Mouse (Mus musculus): ENCODE measurements around the gene Hist1h4d. TPM values are rescaled to one million over a fixed set of nuclear protein-coding genes. Genes with fewer than 3 reads are reported as not detected.
A peak's percentile ranks its signal among the peaks of the same experiment; 100 is the strongest.
"Not testable (repeated sequence)": the region's sequence is repeated elsewhere in the genome, so short reads cannot be mapped to it uniquely, and the experiment has no call there.

Hist1h4d gene
- total RNA-seq, 2 experiments from 2014 or later = 159 to 164 TPM

DNA sequence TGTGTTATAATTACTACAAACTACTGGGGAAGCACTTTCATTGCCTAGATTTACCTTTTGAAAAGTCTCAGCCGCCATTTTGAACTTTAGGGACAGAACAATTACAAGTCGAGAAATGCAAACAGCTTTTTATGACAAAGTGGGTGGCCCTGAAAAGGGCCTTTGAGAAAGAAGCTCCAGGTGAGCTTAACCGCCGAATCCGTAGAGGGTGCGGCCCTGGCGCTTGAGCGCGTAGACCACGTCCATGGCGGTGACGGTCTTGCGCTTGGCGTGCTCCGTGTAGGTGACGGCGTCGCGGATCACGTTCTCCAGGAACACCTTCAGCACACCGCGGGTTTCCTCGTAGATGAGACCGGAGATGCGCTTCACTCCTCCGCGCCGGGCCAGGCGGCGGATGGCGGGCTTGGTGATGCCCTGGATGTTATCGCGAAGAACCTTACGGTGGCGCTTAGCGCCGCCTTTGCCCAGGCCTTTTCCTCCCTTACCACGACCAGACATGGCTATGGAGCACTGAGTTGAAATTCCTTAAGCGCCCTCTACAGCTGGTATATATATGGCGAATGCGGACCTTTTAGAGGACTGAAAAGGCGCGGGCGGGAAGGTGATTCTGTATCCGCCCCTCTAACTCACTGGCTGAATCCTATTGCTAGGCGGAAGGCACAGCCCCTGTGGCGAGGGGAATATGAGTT is 30.1 kb upstream of the Hist1h4d start, which contains the start of gene Hist1h4f:
Gene Hist1h4f, minus strand, starts transcription at position 503 of the 689 bp plus-strand sequence.
- DNase-seq = peak; percentile 84 to 86

DNA sequence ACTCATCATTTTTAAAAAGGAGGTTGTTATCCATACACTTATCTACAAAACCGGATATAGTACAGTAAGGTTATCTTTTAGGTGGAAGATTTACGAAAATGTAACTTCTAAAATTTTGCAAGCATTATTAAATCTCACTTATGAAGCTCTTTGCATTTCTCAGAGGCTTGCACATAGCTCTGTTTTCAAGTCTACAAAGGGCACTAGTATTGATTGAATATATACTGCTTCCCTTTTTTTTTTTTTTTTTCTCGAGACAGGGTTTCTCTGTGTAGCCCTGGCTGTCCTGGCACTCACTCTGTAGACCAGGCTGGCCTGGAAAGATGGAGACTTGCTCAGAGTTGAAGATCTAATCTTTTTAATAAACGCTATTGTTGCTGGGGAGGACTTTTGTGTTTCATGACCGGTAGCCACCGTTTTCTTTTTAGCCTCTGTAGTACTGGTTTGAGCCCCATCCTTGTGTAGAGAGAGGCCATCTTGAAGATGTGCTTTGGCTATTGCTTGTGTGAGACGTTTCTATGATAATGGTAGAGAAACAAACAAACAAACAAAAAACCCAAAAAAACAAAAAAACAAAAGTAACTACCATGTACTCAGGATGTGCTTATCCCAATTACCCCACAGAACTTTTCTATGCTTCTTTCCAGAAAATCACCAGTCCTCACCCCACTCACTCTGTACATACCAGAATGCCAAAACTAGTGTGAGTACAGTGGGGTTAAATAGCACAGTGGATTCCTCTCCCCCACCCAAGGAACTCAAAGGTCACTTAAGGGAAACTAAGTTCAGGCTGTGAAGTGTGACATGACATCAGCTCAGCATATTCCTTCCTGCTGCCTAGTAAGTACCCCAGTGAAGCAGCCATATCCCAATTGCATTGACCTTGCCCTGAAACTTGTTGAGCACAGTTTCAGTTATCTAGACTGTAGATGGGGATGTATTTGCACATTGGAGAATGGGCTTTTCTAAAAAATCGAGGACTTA is 29.2 kb upstream of the Hist1h4d start:
- no peak for DNase-seq

DNA sequence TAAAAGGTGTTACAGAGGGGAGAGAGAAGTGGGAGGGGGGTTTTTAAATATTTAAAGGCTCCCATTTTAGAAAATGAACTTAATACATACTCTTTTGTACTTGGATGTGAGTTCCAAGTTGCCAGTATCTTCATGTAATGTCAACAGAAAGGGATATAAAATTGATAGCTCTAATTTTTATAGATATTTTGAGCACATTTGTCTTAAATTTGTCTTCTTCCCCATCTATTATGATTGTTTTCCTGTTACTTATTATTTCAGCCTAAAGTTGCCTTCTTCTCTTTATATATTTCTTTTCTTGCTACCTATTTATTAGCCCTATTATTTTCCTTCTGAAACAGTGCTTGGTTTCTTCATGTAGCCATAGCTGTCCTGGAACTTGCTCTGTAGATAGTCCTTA is 28.4 kb upstream of the Hist1h4d start, which contains the start of gene Hist1h1d:
Gene Hist1h1d, plus strand, starts transcription at position 301 of the 400 bp plus-strand sequence.
- no peak for DNase-seq

DNA sequence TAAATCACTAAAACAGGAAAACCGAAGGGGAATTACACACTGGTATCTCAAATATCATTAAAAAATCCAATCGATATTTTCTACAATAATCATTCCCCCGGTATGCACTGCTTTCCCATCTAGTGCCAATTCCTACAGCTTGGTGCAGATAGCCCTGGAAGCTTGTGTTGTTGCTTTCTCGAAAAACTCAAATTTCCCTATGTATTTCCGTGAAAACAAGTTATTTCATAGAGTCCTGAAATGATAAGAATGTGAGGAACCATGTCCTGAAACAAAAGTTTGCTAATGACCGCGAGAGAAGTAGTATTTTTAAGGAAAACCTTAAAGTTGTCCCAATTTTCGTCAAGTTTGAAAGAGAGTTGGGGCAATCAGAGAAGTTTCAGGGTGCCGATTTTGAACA is 27.0 kb upstream of the Hist1h4d start:
- DNase-seq = no peak

DNA sequence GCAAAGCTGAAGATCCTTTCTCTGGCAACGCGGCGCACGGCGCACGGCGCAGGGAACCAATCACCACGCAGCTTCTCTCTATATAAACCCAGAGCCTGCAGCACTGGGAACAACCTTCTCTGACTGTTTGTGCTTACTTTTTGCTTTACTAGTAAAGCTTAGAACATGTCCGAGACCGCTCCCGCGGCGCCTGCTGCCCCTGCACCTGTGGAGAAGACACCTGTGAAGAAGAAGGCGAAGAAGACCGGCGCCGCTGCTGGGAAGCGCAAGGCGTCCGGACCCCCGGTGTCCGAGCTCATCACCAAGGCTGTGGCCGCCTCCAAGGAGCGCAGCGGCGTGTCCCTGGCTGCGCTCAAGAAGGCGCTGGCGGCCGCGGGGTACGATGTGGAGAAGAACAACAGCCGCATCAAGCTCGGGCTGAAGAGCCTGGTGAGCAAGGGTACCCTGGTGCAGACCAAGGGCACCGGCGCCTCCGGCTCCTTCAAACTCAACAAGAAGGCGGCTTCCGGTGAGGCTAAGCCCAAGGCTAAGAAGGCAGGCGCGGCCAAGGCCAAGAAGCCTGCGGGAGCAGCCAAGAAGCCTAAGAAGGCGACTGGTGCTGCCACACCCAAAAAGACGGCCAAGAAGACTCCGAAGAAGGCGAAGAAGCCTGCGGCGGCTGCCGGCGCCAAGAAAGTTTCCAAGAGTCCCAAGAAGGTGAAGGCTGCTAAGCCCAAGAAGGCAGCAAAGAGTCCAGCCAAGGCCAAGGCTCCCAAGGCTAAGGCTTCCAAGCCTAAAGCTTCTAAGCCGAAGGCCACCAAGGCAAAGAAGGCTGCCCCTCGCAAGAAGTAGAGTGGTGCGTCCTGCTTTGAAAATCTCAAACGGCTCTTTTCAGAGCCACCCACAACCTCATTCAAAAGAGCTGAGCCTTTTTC is 26.2 kb upstream of the Hist1h4d start:
- peak; percentile 80 to 81 for DNase-seq

DNA sequence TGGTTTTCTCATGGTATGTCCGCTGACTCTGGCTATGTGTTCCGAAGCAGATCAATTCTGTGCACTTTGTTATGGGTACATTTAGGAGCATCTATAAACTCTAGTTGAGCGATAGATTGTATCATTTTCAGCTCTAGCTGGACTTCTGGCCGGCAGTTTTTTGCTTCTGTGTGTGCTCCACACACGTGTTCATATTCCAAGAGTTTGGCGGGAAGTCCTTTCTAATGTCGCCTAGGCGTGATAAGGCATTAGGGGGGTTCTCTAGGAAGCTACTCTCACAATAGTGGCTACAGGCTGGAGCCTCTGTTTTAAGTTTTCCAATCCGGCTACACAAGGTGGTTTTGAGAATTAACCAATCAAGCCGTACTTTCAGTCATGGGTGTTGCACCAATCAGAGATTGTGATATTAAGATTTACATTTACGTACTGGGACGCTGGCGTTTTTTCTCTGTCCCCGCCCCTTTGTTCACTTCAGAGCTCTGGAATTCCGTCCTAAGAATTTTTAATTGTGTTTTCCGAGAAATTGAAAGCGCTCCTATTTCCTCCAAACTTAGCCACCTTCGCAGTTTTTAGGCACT is 25.5 kb upstream of the Hist1h4d start:
- DNase-seq = peak; percentile 45 to 61

DNA sequence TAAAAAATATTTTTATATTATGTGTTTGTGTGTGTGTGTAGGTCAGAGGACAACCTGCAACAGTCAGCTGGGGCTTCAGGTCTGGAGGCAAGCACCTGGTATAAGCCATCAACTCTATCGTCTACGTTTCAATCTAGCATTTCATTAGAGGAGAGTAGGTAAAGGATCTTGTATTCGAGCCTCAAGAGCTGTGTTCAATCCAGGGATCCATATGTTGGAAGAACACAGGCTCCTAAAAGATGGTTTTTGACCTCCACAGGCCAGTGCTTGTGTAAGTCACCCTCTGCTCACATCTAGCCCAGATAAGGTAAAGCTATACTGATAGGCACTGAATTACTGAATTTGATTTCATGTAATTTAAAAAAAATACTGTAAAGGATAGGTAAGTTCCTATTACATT is 24.5 kb upstream of the Hist1h4d start:
- DNase-seq = no peak

DNA sequence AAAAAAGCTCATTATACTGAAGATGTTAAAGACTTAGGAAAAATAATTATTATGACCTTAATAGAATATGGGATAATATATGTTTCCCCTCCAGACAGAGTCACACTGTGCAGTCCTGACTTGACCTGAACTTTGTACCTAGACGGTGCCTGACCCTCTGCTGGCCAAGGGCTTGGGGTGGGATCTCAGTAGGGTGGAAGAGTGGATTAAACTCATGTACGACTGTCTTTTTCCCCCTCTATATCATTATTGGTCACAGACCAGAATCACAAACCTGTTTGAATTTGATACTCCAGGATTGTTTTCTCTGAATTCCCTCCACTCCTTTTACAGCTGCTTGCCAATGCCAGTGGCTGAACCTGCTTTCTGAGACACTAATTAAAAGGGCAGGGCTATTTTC is 20.7 kb upstream of the Hist1h4d start:
- not testable (repeated sequence) for DNase-seq

DNA sequence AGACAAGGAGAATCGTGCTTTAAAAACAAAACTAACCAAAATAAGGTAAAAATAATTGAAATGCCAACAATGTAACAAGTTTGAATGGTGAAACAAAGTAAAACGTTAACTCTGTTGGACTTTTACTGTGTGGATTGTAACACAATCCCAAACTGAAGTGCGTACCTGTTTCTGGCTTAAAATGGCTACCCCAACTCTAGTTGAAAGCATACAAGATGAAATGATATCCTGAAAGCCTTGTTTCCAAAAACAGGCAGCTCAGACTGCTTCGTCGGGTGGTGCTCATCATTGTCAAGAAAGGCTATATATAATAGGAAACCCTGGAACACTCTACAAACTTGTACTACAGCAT is 19.9 kb upstream of the Hist1h4d start:
- DNase-seq = not testable (repeated sequence)

DNA sequence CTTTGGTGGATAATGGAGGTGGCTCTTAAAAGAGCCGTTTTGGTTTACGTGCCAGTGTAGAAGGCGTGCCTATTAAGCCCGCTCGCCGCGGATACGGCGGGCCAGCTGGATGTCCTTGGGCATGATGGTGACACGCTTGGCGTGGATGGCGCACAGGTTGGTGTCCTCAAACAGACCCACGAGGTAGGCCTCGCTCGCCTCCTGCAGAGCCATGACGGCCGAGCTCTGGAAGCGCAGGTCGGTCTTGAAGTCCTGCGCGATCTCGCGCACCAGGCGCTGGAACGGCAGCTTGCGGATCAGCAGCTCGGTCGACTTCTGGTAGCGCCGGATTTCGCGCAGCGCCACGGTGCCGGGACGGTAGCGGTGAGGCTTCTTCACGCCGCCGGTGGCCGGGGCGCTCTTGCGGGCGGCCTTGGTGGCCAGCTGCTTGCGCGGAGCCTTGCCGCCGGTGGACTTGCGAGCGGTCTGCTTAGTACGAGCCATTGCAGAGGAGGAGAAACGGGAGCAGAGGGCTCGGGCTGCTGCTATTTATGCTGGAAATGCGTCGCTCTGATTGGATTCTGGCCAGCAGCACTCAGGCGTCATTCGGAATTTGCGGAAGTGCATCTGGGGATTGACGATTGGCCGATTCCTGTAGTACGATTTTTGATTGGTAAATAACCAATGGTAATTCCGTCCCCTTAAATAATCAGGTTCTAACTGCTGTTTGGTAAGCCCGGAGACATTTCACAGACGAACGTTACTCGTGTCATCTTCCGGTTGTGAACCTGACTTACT is 19.3 kb upstream of the Hist1h4d start, which contains the start of gene Hist1h3e:
Gene Hist1h3e, minus strand, starts transcription at position 487 of the 777 bp plus-strand sequence.
- peak; percentile 91 to 92 for DNase-seq

DNA sequence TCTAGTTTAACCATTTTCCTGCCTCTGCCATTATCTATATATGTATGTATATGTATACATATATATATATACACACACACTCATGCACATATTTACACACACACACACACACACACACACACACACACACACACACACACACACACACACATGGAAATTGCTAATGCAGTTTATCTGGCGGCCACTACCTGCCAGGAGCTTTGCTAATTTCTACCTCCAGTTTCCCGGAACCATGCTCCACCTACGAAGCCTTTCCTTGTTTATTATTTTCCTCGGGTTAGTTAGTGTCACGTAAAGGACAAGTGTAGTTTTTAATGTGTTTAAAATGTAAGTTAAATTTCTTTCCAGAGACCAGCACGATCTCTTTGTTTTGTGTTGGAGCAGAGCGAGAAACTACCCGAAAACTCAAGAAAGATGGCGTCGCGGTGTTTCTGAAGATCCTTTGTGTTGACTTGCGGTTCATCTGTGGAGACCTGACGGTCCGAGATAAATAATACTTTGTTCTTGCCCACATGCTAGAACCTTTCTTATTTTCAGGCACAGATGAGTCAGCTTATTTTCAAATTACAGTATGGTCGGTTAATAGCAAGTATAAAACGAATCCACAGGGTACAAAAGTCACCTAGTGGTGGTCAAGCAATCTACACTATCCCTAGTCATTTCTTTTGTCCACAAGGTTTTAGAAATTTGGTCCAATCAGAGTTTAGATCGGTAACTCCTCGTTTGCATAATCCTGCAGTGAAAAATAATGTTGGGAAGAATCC is 18.5 kb upstream of the Hist1h4d start:
- DNase-seq = no peak

DNA sequence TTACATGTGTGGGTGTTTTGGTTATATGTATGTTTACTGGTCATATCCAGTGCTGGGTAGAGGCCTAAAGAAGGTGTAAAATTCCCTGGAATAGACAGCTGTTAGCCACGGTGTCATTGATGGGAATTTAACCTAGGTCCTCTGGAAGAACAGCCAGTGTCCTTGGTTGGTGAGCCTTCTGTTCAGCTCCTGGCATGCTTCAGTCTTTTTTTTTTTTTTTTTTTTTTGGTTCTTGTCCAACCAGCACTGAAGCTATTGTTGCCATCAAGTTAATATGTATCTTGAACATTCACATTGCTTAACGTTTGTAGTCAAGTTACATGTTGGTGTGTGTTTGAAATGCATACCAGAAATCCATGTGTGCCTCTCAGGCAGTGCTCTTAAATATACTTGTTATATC is 16.9 kb upstream of the Hist1h4d start:
- no peak for DNase-seq

DNA sequence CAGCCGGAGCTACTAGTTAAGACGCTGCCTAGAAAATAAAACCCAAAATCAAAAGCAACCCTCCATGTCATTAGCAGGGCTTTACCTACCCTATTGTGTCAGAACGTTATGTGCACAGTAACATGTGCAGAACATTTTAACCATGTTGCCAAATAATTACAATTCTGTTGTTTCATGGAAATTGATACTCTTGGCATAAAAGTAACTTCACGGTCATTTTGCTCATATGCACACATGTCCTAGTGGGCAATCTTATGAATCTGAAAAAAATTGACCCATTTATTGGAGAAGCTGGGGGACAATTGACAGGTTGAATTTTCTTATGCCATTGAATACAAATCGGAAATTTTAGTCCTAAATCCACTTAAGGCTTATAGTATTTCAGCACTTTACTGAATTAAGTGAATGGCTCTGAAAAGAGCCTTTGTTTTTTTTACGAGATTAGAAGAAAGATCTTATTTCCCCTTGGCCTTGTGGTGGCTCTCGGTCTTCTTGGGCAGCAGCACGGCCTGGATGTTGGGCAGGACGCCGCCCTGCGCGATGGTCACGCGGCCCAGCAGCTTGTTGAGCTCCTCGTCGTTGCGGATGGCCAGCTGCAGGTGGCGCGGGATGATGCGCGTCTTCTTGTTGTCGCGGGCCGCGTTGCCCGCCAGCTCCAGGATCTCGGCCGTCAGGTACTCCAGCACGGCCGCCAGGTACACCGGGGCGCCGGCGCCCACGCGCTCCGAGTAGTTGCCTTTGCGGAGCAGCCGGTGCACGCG is 11.0 kb upstream of the Hist1h4d start:
- not testable (repeated sequence) for DNase-seq

DNA sequence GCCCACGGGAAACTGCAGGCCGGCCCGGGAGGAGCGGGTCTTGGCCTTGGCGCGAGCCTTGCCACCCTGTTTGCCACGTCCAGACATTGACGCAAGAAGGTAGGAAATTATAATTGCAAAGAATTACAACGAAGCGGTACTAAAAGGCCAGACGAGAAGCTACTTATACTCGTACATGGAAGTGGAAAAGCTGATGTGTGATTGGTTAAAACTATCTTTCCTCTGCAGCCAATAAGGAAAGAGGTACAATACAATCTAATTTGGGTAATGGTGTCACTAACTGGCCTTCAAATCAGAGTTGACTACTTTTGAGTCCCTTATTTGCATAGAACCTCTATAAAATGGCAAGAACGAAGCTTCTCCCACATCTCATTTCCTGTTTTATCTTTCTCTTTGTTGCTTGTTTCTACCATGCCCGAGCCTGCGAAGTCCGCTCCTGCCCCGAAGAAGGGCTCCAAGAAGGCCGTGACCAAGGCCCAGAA is 10.3 kb upstream of the Hist1h4d start, which contains the start of the genes Hist1h2ae and Hist1h2bg:
Gene Hist1h2ae, minus strand, starts transcription at position 199 of the 482 bp plus-strand sequence.
Gene Hist1h2bg, plus strand, starts transcription at position 375 of the 482 bp plus-strand sequence.
- peak; percentile 53 for DNase-seq

DNA sequence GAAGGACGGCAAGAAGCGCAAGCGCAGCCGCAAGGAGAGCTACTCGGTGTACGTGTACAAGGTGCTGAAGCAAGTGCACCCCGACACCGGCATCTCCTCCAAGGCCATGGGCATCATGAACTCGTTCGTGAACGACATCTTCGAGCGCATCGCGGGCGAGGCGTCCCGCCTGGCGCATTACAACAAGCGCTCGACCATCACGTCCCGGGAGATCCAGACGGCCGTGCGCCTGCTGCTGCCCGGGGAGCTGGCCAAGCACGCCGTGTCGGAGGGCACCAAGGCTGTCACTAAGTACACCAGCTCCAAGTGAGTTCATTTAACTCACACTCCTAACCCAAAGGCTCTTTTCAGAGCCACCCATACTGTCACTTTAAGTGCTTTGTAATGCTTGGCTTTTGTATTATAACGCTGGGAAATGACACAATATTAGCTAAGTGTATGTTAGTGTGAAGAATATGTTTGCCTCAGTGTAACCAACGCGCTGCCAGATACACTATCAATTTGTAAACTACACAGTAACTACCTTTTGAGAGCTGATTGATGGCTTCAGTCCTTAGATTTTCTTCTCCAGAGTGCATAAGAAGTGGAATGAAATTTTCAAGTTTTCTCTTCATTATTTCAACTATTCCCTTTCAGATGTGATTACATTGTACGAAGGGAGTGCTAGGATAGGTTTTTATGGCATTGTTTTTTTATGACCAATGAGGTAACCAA is 9.7 kb upstream of the Hist1h4d start:
- not testable (repeated sequence) for DNase-seq

DNA sequence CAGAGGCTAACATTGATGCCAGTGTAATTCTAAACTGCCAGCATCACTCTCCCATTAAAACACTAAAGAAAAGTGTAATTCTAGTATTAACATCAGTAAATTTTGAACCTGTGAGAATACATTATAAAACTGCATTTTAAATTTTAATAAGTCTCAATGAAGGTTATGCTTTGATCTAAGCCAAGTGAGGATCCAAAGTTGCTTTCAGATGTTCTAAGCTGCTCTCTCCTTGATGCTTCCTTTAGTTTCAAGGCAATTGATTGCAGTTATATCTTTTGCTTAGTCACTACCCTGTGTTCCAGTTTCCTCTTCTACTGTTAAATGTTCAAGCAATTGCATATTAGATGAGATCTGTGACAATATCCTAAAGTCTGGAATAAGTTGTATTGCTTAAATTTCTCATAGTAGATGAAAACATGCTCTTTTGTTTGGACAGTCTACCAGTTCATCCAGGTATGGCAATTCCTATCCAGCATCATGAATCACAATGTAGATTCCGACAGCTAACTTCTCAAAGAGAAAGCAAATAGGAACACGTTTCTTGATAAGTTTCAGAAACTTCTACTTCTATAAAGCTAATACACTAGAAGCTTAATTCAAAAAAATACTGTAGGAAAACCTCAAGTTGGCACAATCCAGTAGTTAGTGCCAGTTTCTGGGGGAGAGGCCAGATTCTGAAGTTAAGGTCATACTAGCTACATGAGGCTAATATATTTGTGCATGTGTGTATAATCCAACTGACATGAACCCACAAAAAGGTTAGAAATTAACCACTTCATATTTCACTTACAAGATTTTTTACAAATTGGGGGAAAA is 9.0 kb upstream of the Hist1h4d start:
- DNase-seq = no peak
